Mouse (Mus musculus) embryo, embryonic 10 days (tissue): Measurements from ENCODE around the gene Tmed6.
"Not testable (repeated sequence)": the region's sequence is repeated elsewhere in the genome, so short reads cannot be mapped to it uniquely, and the experiment has no call there.

Source experiments
- DNase-seq: peaks from one replicate; pipeline ENCODE4 v3.0.0-alpha.2; 2015; ENCODE audit warnings: low spot score

The Tmed6 gene

DNA sequence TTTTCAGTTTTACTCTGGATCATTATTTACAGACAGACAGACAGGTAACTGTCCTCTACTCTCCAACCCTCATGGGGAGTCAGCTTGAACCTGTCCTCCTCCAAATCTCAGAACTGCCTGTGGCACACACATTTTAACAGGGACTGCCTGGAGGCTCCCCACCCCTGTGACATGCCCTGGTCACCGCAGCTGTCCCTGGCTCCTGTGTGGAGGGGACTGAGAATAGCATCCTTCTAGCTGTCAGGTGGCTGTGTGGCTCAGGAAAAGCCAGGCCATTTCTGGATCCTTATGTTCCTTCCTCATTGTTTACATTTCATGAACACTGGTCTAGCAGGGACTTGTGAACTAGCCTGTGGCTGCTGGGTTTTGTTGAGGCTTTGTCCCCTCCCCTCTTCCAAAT is 8.7 kb upstream of the Tmed6 start:
- DNase-seq = no peak

DNA sequence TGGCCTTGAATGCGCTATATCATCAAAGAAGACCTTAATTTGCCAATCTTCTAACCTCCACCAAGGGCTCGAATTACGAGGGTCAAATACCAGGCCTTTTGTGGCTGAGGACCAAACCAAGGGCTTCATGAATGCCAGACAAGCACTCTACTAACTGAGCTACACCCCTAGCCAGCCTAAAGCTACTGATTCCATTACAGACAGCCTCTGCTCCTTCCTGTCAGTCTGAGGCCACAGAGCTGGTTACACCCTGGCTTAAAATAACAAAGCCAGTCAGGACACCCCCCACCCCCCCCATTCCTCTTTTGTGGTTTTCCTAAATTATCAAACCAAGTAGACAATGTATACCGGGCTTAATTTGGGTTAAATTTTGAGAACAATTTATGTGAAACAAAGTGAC is 8.3 kb upstream of the Tmed6 start:
- DNase-seq = no peak

DNA sequence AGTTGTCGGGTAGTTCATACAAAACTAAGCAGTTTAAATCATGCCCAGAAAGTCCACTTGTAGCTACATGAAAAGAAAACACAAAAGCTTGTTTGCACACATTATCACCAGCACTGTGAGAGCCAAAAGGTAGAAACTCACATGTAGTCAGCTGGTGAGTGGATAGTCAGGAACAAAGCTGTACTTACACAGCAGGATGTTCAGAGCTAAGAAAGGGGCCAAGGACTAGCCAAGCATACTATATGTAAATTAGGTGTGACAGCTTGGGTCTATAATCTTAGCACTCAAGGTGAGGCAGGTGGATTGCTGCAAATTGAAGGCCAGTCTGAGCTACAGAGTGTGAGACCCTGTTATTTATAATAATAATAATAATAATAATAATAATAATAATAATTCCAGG is 2.8 kb downstream of the Tmed6 start:
- no peak for DNase-seq

GRCm38 (mm10) chr8:107056973-107057369 is 8.5 kb downstream of the Tmed6 start:
- DNase-seq = no peak

DNA sequence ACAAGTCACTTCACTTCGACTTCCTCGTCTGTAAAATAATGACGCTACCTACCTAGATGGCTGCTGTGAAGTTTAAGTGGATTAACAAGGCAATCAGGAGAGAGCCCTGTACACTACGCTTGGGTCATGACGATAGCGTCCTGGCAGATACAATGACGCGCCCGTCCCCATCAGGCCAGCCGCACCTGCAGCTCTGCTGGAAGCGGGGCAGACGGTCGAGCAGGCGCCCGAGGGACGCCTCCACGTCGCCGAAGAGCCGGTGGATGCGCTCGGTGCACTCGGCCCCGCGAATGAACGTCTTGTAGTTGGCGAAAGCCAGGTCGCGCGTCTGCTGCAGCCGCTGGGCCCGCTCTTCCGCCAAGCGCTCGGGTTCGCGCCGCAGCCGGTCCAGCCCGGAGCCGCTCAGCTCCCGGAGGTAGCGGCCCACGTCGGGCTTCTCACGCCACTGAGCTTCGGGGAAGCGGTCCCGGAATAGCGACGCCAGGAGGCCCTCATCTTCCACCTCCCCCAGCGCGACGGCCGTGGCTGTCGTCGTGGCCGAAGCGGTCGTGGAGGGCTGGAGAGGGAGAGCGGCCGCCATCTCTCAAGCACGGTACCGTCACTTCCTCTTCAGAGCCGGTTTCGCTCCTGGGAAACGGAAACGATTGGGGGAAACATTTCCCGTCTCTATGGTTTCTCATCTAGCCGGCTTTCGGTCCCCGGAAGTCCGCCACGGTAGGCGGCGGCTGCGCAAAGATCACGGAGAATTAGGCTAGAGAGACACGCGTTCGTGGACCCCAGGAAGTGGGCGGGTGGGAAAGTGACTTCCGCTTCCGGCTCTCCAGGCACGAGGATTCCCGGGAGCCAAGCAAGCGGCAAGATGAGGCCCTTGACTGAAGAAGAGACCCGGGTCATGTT is 9.1 kb downstream of the Tmed6 start, which contains the start of the genes Cog8 and Nip7:
Gene Cog8, minus strand, starts transcription at position 614 of the 897 bp plus-strand sequence.
Gene Nip7, plus strand, starts transcription at position 802 of the 897 bp plus-strand sequence.
- DNase-seq = peak; percentile 98

- no peak for DNase-seq
These were observed 13.4 kb downstream of the Tmed6 start for GRCm38 (mm10) chr8:107052046-107052445.

GRCm38 (mm10) chr8:107049480-107049879 is 16.0 kb downstream of the Tmed6 start:
- DNase-seq = no peak

- DNase-seq = peak; percentile 85
These were observed 17.1 kb downstream of the Tmed6 start, which contains the start of gene Pdf for GRCm38 (mm10) chr8:107048061-107048941. Gene Pdf, minus strand, starts transcription at chr8:107048614.

GRCm38 (mm10) chr8:107046976-107047375 is 18.5 kb downstream of the Tmed6 start:
- no peak for DNase-seq

GRCm38 (mm10) chr8:107045478-107045877 is 20.0 kb downstream of the Tmed6 start:
- no peak for DNase-seq

- DNase-seq = no peak
These were observed 24.8 kb downstream of the Tmed6 start for GRCm38 (mm10) chr8:107040632-107041031.

- DNase-seq = no peak
These were observed 28.8 kb downstream of the Tmed6 start for GRCm38 (mm10) chr8:107036626-107037025.

- no peak for DNase-seq
These were observed 29.8 kb downstream of the Tmed6 start for GRCm38 (mm10) chr8:107035641-107036040.

DNA sequence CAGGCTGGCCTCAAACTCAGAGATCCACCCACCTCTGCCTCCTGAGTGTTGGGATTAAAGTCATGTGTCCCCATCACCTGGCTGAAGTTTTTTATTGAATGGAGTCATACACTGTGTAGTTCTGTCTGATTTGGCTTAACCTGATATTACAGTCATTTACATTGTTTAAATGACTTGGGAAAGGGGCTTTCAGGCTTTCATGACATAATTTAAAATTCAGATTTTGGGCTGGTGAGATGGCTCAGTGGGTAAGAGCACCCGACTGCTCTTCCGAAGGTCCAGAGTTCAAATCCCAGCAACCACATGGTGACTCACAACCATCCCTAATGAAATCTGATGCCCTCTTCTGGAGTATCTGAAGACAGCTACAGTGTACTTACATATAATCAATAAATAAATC is 31.8 kb downstream of the Tmed6 start:
- DNase-seq = not testable (repeated sequence)

DNA sequence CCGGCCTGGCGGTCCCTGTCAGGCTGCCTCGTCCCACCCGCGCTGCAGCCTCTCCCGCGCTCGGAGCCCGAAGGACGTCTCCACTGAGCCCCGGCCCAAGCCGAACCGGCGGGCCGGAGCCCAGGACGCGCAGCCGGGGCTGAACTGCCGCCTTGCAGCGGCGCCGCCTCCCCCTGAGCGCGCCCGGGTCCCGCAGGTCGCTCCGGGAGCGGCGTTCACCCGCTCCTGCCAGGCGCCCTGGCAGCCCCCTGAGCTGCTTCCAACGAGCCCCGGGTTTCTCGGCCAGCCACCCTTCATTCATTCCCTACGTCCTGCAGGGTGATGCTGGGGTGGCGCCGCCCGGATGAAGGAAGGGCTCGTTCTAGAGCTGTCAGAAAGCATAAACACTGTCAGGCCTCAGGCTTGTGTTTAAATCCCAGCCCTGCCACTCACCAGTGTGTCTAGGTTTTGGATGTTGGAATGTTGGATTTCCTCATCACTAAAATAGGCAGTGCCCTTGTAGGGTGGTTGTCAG is 33.8 kb downstream of the Tmed6 start:
- DNase-seq = peak; percentile 32

DNA sequence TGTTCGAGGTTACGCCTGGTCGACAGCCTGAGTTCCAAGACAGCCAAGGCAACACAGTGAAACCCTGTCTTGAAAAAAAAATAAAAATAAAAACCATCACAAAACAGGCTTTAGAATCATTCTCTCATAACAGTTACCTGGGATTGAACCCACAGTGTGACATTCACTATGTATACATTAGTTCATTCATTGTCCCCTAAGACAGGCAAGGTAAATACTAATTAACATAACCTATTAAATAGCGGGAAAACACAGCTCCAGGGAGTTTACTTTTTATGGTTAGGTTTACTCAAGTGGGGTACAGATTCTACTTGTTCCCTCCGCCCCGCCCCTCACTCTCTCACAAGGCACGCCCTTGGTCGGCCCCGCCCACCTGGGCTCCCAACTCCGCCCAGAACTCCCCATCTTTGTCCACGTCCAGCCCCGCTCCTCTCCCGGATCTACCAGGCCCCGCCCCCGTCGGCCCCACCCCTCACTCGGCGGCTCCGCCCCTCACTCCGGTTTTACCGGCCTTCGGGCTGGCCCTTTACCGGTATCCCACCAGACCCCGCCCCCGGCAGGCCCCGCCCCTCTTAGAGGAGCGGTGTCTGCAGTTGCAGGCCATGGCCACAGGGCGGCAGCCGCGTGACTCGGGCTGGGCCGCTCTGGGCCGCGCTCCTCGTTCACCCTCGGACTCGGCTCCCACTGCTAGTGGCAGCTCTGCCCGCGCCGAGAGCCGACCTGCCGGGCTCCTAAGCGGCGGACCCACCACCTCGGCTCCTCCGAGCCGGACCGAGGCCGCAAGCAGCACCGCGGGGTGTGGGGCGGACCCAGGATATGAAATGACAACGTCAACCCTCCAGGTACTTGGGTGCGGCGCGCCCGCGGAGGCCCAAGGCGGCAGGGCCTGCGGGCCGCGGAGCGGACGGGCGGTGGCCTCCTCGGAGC is 34.5 kb downstream of the Tmed6 start, which contains the start of gene Vps4a:
Gene Vps4a, plus strand, starts transcription at position 573 of the 927 bp plus-strand sequence.
- peak; percentile 95 for DNase-seq

DNA sequence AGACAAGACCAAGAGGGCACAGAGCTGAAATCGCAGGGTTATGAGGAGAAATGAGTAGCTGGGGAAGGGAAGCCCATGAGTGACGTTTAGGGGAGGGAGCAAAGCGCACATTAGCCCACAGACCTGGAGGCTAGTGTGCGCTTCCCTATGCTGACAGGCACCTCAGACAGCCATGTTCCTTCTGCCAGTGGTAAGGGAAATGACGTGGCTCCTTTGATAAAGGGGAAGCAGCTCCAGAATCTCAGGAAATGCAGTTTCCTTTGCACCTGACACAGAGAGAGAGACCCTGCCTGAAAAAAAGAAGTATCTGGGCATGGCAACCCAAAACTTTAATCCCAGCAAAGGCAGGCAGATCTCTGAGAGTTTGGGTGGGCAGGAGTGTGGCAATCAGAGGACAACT is 35.4 kb downstream of the Tmed6 start:
- no peak for DNase-seq

DNA sequence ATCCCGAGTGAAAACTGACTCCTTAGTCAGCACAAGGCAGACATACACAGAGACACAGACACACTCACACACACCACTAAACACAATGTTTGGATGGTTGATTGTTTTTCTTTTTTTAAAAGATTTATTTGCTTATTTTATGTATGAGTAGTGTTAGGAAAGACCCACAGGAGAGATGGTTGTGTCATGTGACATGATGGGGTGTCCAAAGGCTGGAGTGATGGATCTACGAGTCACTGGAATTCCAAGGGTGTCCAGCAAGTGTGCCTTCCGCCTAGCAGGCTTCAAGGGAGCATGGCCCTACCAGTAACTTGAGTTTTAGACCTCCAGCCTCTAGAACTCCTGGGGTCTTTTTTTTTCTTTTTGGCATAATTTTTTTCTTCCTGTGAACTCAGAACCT is 36.1 kb downstream of the Tmed6 start:
- DNase-seq = no peak

- DNase-seq = no peak
These were observed 42.0 kb downstream of the Tmed6 start for GRCm38 (mm10) chr8:107023479-107023878.

GRCm38 (mm10) chr8:107014915-107015314 is 50.5 kb downstream of the Tmed6 start:
- no peak for DNase-seq

DNA sequence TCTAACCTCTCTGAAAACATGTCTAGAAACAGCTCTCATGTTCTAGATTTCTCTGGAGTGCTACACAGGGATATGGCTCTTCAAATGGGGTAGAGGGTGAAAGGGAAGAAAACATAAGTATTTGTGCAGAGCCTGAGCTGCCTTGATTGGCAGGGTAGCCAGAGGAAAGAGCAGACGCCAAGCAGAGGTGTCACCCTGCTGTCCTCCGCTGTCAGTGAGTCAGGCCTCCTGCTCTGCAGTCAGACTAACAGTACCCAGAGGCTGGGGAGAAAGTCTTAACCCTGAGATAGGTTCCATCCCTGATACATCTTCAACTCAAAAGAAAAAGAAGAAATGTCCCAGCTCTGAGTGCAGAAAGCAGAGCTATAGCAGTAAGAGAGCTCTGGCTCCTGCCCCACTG is 52.8 kb downstream of the Tmed6 start:
- no peak for DNase-seq
